Mouse (Mus musculus): Measurements from ENCODE around the gene St3gal5.

The St3gal5 gene

GRCm38 (mm10) chr6:72203279-72203678 is 105.9 kb downstream of the St3gal5 start:
- no peak for DNase-seq (ENCODE audit: low spot score)
